Mouse (Mus musculus) frontal cortex, adult (tissue): ENCODE data around the gene Cbl.
A peak's percentile ranks its signal among the peaks of the same experiment; 100 is the strongest.

Source experiments
- ATAC-seq: cut with Nextera tagmentation; 2 replicates; pipeline ENCODE4 v1.9.2; 2017; ENCODE audit warnings: mild to moderate bottlenecking, moderate library complexity, mixed read lengths; ENCODE audit not compliant: low TSS enrichment

Cbl gene

DNA sequence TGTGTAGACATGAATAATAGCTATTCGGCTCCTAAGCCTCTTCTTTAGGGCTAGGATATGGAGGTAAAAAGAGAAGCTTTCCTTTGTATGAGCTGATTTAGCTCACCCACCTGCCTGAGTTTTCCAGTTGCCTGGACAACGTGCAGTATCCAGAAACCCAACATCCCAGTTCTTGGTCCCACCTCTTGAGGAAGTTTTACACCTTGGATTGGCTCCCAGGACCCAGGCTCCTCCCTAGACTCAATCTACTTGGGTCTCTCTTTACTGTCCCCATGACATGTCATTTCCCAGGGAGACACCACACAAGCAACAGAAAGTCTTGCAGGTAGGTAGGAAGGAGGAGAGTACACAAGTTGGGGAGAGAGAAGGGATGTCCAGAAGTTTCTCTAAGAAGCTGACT lies 6.5 kb upstream of the Cbl start, which contains the start of gene Ccdc153:
Ccdc153 (plus strand) TSS at position 278 of the 400 bp plus-strand sequence.
- no peak for ATAC-seq

DNA sequence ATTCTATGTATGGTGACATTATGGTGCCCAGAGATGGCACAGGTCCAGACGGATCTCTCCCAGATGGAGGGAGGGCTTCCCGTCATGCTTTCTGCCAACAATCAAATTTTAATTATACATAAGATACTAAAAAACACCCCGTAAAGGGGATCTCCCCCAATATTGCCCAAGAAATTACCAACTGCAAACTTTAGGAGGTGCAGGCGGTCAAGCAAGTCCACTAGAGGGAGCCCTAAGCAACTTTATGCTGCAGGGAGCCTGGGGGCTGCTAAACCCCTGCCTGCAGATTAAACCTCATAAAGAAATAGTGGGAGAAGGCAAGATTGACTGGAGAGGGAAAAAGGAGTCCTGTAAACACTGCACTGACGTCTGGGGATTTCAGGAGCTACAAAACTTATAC lies 5.6 kb upstream of the Cbl start:
- ATAC-seq, result no peak

DNA sequence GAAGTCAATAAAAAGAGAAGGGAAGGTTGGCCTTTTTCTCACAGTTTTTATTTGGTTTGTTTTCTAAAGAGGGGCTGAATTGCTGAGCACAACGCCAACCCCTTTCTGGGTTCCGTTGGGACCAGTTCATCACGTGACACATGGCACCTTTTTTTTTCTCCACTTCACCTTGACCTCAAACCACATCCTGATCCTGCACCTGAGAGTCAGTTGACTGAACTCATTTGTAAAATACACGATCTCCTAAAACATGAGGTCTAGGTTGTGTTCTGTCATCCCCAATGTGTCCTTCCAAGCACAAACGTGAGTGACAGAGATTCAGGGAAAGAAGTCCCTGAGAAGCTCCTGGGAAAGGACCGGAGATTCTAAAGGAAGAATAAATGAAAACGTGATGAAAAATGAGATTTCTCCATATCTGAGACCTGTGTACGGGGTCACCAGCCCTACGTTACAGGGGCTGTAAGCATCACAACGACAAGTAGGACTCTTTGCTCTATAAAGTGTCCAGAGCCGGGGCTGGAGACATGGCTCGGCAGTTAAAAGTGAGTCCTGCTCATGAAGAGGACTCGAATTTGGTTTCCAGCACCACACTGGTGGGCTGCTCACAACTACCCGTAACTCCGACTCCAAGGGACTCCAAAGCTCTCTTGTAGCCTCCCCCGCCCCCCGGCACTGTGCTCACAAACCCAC lies 4.8 kb upstream of the Cbl start:
- no peak for ATAC-seq

DNA sequence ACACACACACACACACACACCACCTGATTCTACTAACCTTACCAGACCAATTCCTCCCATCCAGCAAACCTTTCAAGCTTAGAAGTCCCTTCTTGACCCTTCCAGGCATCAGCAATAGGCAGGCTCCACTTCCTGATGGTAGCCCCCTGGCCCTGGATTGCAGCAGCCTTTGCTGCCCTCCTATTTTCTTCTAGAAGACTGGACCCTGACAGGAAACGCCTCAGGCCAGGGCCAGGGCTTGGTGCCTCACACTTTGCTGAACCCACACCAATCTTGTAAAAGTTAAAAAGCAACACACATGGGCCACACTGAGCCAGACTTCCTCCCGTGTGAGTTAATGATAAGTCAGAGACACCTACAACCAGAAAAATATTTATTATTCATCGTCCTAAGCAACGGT lies 3.3 kb upstream of the Cbl start:
- ATAC-seq, result no peak

DNA sequence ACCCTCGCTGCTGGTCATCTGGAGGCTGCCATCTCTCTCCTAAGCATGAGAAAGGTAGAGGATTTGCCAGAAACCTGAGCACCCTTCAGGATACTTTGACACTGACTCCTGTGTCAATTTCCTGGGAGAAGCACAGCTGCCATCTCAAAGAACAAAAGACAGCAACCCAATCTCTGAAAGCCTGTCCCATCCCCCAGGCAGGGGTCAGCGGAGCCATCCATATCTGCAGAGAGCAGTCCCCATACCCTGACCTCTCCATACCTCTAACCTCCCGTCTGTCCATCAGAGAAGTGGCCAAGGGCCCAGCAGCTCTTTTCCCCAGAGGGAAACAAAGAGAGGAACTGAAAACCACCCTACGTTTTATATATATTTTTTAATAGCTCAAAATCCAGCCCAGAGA lies 2.8 kb upstream of the Cbl start:
- no peak for ATAC-seq

DNA sequence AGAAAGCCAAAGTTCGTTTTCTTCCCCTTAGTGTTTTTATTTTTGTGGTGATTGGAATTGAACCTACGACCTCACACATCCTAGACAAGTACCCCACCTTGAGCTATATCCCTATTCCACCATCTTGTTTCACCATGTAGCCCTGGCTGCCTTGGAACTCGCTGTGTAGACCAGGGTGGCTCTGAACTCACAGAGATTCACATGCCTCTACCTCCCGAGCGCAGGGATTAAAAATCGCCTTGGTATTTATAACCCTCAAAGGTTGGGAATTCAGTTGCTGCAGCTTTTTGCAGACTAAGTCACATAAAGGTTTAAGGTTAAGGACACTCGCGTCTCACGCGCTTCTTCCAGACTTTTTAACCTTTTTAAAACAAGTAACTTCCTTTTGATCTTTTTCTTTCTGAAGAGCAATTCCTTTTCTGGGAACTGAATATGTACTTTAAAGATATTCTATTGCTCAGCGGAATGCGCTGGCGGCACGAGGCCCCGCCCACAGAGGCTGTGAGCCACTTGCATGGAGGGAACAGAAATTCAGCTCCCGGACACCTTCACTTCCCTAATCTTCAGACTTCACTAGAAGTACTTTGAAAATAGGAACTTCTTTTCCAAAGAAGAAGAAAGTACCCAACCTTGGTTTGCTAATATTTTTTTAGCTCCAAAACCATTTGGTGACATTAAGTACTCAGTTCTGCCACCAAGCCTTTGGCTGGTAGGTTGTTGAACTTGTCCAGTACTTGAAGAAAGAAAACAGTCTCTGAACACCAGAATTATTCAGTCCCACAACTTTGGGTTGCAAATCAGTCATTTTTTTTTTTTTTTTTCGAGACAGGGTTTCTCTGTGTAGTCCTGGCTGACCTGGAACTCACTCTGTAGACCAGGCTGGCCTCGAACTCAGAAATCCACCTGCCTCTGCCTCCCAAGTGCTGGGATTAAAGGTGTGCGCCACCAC lies 904 bp upstream of the Cbl start:
- ATAC-seq, result peak; percentile 24

DNA sequence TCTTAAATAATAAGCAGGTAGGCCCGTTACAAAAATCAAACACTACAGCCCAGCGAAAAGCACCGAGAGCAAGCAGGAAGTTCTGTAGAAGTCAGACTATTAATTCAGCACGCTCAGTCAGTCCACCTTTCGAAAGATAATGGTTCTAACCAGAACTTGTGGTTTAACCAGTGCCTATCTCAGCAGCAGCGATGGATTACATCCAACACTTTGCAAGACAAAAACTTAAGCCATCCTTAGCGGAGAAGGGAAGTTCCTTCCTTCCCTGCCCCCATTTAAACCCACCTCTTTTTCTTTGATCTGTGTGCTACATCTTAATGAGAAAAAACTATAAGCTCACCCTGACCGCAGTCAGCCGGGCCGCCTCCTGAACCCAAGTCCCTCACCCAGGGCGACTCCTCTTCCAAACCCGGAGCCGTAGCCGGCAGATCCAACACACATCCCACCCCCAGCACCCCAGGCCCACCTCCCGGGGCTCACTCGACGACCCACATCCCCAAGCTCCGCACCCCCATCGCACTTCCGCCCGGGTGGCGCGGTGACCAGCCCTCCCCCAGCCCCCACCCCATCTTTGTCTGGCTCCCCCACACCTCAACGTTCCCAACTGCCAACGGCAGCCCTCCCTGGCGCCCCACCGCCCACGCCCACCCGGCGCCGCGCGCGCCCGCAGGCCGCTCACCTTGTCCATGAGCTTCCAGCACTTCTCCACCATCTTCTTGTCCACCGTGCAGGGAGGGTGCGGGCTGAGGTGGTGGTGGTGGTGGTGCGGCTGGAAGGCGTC lies 638 bp downstream of the Cbl start:
- ATAC-seq, result peak; percentile 41; the same call in 1 of the 2 replicates

DNA sequence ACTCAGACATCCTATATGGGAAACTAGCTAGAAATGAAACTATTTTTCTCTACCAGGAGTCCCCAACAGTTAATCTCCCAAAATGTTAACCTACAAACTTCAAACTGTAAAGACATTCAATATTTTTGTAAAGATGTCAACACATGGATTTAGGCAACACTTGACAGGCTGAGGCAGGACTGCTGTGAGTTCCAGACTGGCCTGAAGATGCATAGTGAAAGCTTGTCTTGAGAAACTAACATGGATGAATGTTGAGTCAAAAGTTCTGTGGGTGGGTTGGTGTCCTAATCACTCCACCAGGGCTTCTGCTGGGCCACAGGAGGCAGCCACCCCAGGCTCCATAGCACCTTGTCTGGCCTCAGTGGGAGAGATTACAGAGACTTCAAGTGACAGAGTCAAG lies 2.2 kb downstream of the Cbl start:
- ATAC-seq, result no peak

DNA sequence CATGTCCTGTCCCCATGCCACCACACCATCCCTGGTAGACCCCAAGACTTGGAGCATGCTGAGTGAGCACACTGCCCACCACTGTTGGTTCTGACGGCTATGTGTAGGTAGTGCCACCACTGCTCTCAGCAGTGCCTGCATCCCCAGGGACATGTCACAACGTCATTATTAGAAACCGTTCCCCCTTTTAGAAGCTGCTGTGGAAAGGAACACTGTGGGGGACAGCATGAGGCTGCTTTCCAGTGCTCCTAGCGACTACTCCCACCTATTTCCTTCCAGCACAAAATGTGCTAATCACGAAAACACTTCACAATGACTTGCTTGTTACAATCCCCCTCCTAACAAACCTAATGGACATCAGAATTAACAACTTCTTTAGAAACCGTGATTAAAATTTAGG lies 7.9 kb downstream of the Cbl start:
- ATAC-seq, result no peak

DNA sequence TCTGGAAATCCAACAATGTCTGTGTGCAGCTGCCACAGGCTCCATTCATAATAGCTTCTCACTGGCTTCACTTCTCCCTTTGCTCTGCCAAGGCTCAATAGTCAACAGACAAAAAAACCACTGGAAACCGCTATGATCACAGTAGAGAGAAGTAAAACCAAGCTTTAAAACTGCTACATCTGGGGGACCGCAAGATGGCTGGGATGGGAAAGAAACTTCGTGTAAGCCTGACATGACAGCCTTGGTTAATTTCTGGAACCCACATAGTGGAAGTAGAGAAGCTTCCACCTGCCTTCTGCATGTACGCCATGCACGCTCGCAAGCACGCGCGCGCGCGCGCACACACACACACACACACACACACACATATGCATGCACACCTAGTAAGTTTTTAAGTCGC lies 20.3 kb downstream of the Cbl start:
- no peak for ATAC-seq

DNA sequence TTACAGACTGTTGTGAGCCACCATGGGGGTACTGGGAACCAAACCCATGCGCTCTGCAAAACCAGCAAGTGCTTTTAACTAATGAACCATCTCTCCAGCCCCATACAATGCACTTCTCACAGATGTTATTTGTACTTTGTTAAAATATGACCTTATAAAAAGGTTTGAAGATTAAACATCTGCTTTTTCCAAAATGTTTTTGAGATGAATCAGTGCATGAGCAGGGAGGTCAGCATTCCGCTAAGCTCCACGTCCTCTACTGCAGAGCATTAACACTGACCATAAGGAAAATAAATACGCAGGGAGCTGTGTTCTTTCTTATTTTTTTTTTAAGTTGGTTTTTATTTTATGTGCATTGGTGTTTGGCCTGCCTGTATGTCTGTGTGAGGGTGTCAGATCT lies 21.4 kb downstream of the Cbl start:
- ATAC-seq, result no peak

DNA sequence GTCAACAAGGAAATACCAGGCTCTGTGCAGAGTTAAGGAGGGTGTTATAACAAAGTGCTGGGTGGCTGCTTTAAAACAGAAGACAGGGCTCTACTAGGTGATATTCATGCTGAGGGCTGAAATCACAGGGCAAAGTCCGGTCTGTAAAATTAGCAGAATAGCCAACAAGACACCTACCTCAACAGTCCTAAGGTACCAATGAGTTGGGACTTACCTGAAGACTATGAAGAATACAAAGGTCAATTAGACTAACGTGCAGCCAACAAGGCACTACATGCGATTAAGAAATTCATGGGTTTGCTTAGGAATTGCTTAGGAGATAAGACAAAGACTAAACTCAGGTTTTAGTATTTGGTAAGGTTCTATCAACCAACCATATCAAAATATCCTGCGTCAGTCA lies 24.4 kb downstream of the Cbl start:
- ATAC-seq, result no peak

DNA sequence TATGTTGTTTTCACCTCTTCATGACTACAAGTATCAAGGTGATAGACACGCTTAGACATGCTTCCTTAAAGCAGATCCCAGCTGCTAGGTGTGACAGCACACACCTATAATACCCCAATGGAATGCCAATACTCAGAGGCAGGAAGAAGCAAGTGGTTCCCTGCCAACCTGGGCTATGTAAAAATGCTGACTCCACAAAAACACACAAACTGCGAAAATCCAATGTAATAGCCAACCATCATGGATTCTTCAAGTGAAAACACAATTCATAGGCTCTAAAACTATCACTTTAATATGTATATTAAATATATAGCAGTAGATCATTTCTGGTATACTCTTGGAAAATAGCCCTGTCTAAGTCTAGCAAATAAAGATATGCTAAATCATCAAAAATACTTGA lies 26.0 kb downstream of the Cbl start:
- no peak for ATAC-seq

DNA sequence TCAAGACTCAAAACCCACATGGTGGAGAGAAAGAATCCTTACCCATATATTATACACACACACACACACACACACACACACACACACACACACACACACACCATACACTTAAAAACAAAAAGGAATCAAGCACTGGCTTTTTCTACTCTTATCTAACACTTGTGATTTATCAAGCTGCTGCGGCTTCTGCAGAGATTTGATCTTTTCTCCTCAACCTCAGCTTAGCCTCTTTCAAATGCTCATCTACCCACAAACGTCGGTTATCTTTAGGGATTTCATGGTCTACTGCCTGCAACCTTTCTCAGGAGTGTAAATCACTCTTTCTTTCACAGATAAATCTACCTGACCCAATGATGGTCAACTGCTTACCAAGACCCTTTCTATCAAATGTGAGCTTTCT lies 33.4 kb downstream of the Cbl start:
- no peak for ATAC-seq

DNA sequence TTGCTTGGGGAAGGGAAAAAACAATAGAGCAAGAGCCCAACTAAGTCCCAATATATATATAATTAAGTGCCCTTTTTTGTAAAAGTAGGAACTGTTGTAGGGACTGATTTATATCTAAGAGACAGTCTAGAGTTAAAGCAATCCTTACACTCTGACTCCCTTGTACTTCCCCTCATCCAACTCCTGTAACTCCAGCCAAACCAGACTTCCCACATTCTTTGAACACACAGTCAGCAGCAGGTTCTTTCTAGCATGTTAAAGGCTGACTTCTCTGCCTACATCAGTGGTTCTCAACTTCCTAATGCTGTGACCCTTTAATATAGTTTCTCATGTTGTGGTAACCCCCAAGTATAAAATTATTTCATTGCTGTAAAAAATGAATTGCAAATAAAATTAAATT lies 34.3 kb downstream of the Cbl start:
- ATAC-seq, result no peak

DNA sequence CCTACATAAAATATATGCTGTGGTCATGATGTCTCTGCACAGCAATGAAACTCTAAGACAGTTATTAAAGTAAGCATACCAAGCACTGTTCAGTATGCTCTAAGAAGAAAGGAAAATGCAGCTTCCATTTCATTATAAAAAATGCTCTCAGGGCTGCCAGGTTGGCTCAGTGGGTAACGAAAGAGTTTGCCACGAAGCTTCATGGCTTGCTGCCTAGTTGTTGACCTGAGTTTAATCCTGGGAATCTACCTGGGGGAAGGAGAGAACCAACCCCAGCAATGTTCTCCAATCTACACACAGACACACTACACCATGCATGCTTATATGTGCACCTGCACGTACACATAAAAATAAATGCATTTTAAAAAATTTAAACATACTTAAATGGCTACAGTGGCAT lies 34.7 kb downstream of the Cbl start:
- no peak for ATAC-seq

DNA sequence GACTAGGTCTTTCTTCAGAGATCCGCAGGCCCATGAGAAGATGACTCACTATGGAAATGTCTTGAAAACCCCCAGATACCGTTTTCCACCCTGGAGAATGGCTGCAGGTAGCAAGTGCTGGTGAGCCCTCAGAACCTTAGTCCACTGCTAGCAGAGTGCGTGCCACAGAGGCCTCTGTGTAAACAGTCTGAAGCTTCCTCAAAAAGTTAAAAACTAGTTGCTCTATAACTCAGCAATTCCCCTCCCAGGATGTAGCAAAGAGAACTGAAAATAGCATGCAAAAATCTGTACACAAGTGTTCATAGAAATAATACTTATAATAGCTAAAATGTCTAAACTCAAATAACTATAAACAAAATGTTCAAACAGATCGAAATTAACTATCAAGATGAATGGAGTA lies 37.5 kb downstream of the Cbl start:
- ATAC-seq, result no peak

DNA sequence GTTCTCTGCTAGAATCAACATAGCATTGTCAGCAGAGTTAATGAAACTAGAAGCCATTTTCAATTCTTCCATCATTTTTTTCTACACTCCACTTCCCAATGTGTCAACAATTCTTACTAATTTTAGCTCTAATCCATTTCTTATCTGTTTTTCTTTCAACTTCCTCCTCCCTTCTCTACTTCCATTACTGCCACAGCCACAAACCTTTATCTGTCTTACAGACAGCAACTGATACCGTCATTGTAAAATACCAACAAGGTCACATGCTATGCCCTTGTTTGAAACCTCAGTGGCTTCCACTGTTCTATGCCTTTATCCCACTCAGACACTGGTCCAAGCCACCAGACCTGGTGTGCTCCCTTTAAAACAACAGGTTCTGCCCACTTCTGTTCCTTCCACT lies 39.8 kb downstream of the Cbl start:
- no peak for ATAC-seq

DNA sequence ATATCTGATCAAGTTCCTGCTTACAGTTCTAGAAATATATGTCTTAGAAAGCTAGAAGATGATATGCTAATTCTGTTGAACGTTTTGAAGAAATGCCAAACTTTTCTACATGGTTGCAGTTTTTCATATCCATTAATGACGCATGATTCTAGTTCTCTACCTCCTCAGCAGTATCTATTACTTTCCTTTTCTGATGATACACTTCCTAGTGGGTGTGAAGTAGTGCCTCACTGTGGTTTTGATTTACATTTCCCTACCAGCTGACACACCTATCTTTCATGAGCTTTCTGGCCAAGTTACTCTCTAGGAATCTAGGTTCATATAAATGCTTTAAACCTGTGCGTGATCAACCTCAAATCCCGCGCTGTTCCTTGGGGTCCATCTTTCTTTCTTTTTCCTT lies 41.1 kb downstream of the Cbl start:
- ATAC-seq, result no peak

DNA sequence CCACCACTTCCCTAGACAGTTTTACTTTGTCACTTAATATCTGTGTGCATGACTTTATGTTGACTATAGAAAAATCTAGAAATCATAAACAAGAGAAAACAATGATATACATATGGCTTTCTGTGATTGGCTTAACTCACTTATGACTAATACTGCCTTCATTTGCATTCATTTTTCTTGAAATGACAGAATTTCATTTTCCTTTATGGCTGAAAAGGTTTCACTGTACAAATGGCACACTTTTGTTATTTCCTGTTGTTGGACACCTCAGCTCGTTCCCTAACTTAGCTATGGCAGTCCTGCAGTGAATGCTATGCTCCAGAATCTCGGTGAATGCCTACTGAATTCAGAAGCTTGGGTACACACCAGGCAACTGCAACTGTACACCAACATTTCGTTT lies 41.5 kb downstream of the Cbl start:
- no peak for ATAC-seq

DNA sequence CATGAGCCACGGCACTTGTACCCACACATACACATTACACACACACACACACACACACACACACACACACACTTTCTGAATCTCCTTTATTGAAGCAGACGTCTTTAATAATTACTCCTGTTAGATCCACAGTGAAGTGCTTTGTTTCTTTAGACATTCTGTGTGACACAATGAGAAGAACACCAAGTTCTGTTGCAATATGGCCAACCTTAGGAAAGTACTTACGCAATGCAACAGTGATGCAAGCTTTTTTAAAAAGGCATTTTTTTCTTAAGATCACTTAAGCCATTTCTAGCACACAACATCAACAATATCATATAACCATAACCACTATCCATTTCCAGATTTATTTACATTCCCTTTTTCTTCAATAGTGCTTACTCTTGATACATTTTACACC lies 42.7 kb downstream of the Cbl start:
- ATAC-seq, result no peak

DNA sequence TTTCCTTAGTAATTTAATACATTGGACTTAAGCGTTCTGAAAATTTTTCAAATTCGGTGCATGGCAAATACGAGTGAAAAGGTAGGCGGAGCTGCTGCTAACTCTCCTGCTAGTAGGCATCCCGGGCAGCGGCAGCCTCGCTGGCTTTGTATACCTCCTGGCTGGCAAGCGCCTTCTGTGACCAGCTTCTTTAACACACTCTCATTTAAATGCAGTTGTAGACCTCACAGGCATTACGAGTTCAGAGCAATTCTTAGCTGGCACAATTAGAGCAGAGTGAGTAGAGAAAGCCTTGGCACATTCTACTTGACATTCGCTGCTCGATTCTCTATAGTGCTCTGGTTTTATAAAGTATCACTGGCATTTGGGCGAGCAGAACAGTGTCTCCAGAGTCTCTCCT lies 45.6 kb downstream of the Cbl start:
- ATAC-seq, result peak; percentile 70

DNA sequence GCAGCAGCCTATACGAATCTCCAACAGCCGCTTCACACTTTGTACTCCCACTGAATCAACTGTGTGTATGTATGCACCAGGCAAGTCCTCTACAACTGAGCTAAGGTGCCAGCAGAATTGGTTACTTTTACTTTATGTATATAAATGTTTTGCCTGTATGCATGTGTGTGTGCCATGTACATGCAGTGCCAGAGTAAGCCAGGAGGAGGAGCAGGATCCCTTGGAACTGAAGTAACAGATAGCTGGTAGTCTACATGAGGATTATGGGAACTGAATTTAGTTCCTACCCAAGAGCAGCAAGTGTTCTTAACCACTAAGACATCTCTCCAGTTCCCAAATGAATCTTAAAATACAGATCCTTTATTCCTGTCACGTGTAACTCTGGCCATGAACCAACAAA lies 51.6 kb downstream of the Cbl start:
- no peak; the same call in 1 of the 2 replicates for ATAC-seq
